Mouse (Mus musculus) heart, adult 2 months (tissue): ENCODE measurements around the gene Mest. TPM values are rescaled to one million over a fixed set of nuclear protein-coding genes. Genes with fewer than 3 reads are reported as not detected.
A peak's percentile ranks its signal among the peaks of the same experiment; 100 is the strongest.

Source experiments
- DNase-seq, 2 experiments: peaks; one replicate each; pipeline ENCODE4 v3.0.0; 2021
- H3K27ac ChIP-seq: fragments of 200-600 bp; 2 replicates; pipeline ENCODE4 v1.8.1; 2022
- H3K27me3 ChIP-seq: fragments of 200-500 bp; 2 replicates; pipeline ENCODE4 v1.6.1; 2012; ENCODE audit warnings: mild to moderate bottlenecking, low read length, inconsistent platforms, mixed read lengths; ENCODE audit not compliant: control insufficient read depth, insufficient read depth
- H3K36me3 ChIP-seq: fragments of 200-500 bp; 2 replicates; pipeline ENCODE4 v1.6.1; 2012; ENCODE audit warnings: low read length, inconsistent platforms; ENCODE audit not compliant: control insufficient read depth, insufficient read depth
- H3K4me1 ChIP-seq: fragments of 200-500 bp; 2 replicates; pipeline ENCODE4 v1.6.1; 2011; ENCODE audit warnings: low read length; ENCODE audit not compliant: control insufficient read depth, insufficient read depth
- H3K4me3 ChIP-seq: fragments of 200-600 bp; 2 replicates; pipeline ENCODE4 v1.8.1; 2022
- H3K79me2 ChIP-seq: fragments of 200-500 bp; replicated peaks from 2 replicates; pipeline ENCODE4 v1.6.1; 2012; ENCODE audit warnings: mild to moderate bottlenecking, inconsistent platforms, low read length, moderate library complexity, mixed read lengths; ENCODE audit not compliant: control insufficient read depth, insufficient read depth
- H3K9ac ChIP-seq: fragments of 200-500 bp; 2 replicates; pipeline ENCODE4 v1.6.1; 2012; ENCODE audit warnings: low read depth, mild to moderate bottlenecking, control low read depth, inconsistent platforms, low read length, mixed read lengths
- CTCF ChIP-seq: fragments of 200-600 bp; IDR thresholded peaks from 2 replicates; pipeline ENCODE4 v1.8.1; 2022; ENCODE audit warnings: antibody characterized with exemption, mild to moderate bottlenecking, moderate library complexity
- EP300 ChIP-seq: fragments of 200-500 bp; IDR thresholded peaks from 2 replicates; pipeline ENCODE4 v1.6.1; 2011; ENCODE audit warnings: low read depth, low read length, control low read depth; ENCODE audit not compliant: insufficient read depth
- POLR2A ChIP-seq: fragments of 200-500 bp; IDR thresholded peaks from 2 replicates; pipeline ENCODE4 v1.6.1; 2011; ENCODE audit warnings: mild to moderate bottlenecking, low read depth, low read length, control low read depth; ENCODE audit not compliant: insufficient read depth
- WGBS: fragments of 180-500 bp; shearing (Covaris S2); methylation state at CpG from one replicate; pipeline ENCODE4 v1.1.7; 2018; 5-methylcytosine and 5-hydroxymethylcytosine counted together
- intact Hi-C: fragments of 180-260 bp; cut with DNase I; formaldehyde crosslinking; loops from one replicate; pipeline ENCODE4 v1.15.1; 2025
- polyA plus RNA-seq: library from polyadenylated mRNA; depleted of rRNA; stranded (reverse); fragments of >200 nt; gene quantifications from 2 replicates; pipeline ENCODE4 v1.2.3, GENCODE M21; 2012
- total RNA-seq, 2 experiments: library from RNA; stranded (reverse); gene quantifications; 2 replicates each; pipeline ENCODE4 v1.2.3; 2021

The Mest gene
- total and polyA plus RNA-seq, 3 experiments = 6.2 to 28.1 (median 8.3) TPM

DNA sequence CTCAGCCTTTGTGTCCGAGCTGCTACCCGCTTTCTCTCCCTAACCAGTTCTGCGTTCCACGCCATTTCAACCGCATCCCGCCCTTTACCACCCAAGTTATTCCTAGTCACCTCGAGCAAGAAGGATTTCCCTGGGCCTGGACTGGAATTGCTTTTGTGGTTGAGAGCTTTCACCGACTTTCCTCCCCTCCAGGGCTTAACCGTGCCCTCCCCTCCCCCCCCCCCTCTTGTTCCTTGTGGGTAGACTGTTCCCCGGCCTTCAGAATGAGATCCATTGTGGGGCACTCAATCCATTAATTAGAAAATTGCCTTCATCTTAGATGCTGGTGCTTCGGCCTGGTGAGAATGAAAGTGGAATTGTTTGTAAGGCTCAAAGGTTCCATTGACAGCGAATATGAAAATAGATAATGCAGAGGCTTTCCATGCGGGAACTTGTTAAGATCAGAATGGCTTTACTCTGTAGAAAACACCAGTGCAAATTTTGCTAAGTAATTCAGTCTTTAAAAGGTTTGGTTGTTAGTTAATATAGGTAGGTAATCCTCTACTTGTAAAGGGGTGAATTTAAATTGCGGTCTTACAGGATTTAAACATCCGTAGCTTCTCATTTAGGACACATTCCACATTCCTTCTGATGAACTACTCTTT is 12.5 kb downstream of the Mest start:
- no peak overlapping the region for H3K9ac ChIP-seq
- H3K36me3 ChIP-seq = no peaks in the 10 kb centered on the region
- peak overlapping the region; percentile 40 for H3K4me3 ChIP-seq
- WGBS = 48% methylated on average over 15 of the region's 15 CpGs
- no peaks in the 10 kb centered on the region for H3K27me3 ChIP-seq
- intact Hi-C loops = no loop called here
- H3K4me1 ChIP-seq = no peaks in the 10 kb centered on the region
- peak in 1 of 2 experiments; percentile 40 for DNase-seq
- no peak for TF ChIP-seq POLR2A
- no peak for TF ChIP-seq CTCF
- TF ChIP-seq EP300 = no peak
- H3K79me2 ChIP-seq = no peaks in the 10 kb centered on the region
- peak overlapping the region; percentile 51 for H3K27ac ChIP-seq

DNA sequence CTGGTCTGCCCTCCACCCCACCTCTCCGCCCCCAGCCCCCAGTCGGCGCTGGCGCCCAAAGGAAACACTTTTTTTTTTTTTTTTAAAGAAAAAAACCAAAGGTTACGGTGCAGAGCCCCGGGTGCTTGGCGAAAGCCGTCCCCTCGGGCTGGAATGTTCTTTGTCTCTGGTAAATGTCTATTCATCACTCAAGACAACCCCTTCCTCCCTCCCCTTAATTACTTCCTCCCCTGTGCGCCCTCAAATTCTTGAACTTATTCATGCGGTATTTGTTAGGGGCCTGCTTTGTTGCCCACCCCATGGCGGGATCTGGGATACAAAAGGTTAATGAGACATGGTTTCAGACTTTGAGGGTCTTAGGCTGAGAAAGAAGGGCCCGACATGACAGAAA is 13.0 kb downstream of the Mest start:
- WGBS = 50% methylated on average over 13 of the region's 13 CpGs
- Histone ChIP-seq H3K36me3 (no peaks in the 10 kb centered on the region), H3K27ac (peak overlapping the region; percentile 26), H3K4me1 (no peaks in the 10 kb centered on the region), H3K79me2 (no peaks in the 10 kb centered on the region), H3K4me3 (peak overlapping the region; percentile 40), H3K27me3 (no peaks in the 10 kb centered on the region), H3K9ac (no peak overlapping the region)
- TF ChIP-seq CTCF (no peak), POLR2A (no peak), EP300 (no peak)
- intact Hi-C loops = no loop called here
- DNase-seq = no peak

DNA sequence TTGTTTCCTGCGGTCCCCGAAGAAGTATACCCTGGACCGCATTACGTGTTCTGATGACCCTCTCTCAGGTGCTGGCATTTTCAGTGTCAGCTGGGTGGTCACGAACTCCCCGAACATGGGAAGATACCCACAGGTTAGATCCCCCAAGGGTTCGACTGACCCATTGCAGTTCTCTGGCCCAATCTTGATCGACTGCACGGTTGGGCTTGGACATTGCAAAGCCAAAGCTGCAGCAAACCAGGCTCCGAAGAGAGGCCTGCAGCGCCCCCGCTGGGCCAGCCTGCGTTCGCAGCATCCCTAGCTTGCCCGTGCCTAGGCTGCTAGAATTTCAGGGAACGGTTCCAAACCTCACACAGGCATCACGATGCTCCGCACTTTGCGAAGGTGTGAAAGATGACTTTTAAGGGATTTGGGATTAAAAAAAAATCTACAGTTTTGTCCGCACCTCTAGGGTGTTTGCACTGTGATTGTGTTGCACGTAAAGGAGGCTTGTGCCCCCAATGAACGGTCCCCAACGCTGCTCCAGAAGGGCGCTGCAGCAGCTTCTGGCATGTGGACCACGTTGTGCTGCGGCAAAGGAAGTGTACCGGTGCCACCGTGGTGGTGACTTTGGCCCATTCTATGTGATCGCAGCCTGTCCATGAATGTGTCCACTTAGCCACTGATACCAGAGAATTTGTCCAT is 13.7 kb downstream of the Mest start:
- no peaks in the 10 kb centered on the region for H3K4me1 ChIP-seq
- no peaks in the 10 kb centered on the region for H3K27me3 ChIP-seq
- H3K9ac ChIP-seq = no peak overlapping the region
- WGBS = 56% methylated on average over 29 of the region's 29 CpGs
- peak overlapping the region; percentile 61 for H3K4me3 ChIP-seq
- intact Hi-C loops = loop anchor here (1.0 kb wide), 1 partner anchor 202 kb away; no protein-coding TSS in a partner anchor
- peak; percentile 75 to 81 for DNase-seq
- no peaks in the 10 kb centered on the region for H3K36me3 ChIP-seq
- no peaks in the 10 kb centered on the region for H3K79me2 ChIP-seq
- no peak overlapping the region; the same call in 1 of the 2 replicates for H3K27ac ChIP-seq
- TF ChIP-seq POLR2A (no peak), CTCF (peak; percentile 78)

DNA sequence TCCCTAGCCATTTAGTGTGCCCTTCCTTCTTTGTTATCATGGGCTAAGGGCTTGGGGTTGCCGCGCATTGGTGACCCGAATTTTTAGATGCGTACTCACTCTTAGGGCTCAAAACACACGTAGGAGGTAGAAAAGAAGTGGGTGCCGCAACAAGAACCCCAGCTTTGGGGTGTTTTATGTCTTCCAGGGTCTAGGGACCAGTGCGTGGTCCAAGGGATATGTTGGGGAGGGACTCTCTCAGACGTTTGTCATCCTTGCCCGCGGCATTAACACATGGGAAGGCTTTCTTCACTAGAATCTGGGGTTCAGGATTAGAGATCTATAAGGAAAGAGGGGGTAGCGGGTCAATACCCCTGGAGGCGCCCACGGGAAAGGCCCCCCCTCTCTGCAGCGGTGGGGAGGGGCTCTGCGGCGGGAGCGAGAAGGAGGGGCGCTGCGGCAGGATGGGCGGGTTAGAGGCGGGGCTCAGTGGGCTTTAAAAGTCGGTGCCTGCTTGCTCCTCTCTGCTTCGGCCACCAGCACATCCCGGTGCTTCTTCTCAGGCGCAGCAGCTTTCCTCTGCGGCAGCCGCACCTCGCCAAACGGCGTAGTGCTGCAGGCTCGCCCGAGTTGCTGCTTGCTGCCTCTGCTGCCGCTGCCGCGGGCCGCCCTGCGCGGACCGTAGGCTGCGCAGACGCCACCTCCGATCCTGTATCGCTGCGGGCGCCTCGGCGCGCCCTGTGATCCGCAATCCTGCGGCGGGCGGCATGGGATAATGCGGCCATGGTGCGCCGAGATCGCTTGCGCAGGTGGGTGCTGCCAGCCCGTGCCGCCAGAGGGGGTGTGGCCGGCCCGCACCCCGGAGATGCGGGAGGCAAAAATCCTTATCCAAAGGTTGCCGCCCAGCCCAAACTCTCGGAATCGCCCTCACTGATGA is 14.5 kb downstream of the Mest start:
- intact Hi-C loops = loop anchor here (1.0 kb wide), 1 partner anchor 203 kb away; no protein-coding TSS in a partner anchor
- Histone ChIP-seq H3K4me3 (peak overlapping the region; percentile 61), H3K79me2 (no peaks in the 10 kb centered on the region), H3K27me3 (no peaks in the 10 kb centered on the region), H3K27ac (peak overlapping the region; percentile 32), H3K4me1 (no peaks in the 10 kb centered on the region), H3K9ac (peak overlapping the region; percentile 74), H3K36me3 (no peaks in the 10 kb centered on the region)
- DNase-seq = peak; percentile 81 to 84
- TF ChIP-seq CTCF (peak; percentile 36), POLR2A (peak; percentile 97), EP300 (no peak)
- 61% methylated on average over 62 of the region's 66 CpGs for WGBS

DNA sequence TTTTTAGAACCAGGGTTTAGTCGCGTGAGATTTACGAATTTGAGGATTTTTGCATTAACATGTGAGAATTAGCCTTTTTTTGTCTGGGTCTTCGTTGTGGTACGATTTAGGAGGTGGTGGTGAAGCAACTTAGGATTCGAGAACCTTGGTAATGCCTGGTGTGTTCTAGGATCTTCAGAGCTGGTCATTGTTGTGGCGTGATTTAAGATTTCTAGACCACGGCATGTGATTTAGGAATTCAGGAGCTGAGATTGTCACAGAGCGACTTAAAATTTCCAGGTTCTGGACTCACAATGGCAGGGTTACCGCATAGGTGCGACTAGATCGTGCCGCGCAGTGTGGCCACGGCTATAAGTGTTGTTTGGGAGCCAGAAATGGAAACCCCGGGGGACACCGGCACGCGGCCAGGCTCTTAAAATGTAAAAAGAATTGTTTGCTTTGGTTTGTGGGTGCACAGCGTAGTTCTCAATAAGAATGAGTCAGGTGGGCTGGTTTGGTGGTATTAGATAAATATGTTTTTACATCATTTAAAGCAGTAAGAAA is 15.2 kb downstream of the Mest start:
- no peaks in the 10 kb centered on the region for H3K79me2 ChIP-seq
- no peaks in the 10 kb centered on the region for H3K27me3 ChIP-seq
- no peak for TF ChIP-seq EP300
- TF ChIP-seq CTCF = no peak
- TF ChIP-seq POLR2A = no peak
- H3K36me3 ChIP-seq = no peaks in the 10 kb centered on the region
- H3K4me1 ChIP-seq = no peaks in the 10 kb centered on the region
- H3K4me3 ChIP-seq = peak overlapping the region; percentile 61
- WGBS = 54% methylated on average over 20 of the region's 20 CpGs
- no peak overlapping the region; the same call in 1 of the 2 replicates for H3K9ac ChIP-seq
- intact Hi-C loops = no loop called here
- no peak for DNase-seq
- peak overlapping the region; percentile 32 for H3K27ac ChIP-seq
